Mouse (Mus musculus) limb, embryonic 13.5 days (tissue): ENCODE measurements around the gene Rnf34. TPM values are rescaled to one million over a fixed set of nuclear protein-coding genes. Genes with fewer than 3 reads are reported as not detected.

Experiments used
- ATAC-seq: fragments of 200-750 bp; cut with Nextera tagmentation; 2 replicates; pipeline ENCODE4 v1.8.0; 2017; ENCODE audit warnings: low read depth, moderate number of reproducible peaks, moderate TSS enrichment; ENCODE audit not compliant: low FRiP score
- H3K27ac ChIP-seq: fragments of 300-500 bp; sonication (generic); 2 replicates; pipeline ENCODE4 v1.5.1; 2015; ENCODE audit warnings: inconsistent platforms, mild to moderate bottlenecking, moderate library complexity
- H3K27me3 ChIP-seq: fragments of 300-500 bp; sonication (generic); 2 replicates; pipeline ENCODE4 v1.6.1; 2015; ENCODE audit warnings: mild to moderate bottlenecking, inconsistent platforms
- H3K36me3 ChIP-seq: fragments of 300-500 bp; sonication (generic); 2 replicates; pipeline ENCODE4 v1.6.1; 2015; ENCODE audit warnings: inconsistent platforms, mild to moderate bottlenecking, moderate library complexity
- H3K4me1 ChIP-seq: fragments of 300-500 bp; sonication (generic); 2 replicates; pipeline ENCODE4 v1.6.1; 2015; ENCODE audit warnings: inconsistent platforms
- H3K4me2 ChIP-seq: fragments of 300-500 bp; sonication (generic); replicated peaks from 2 replicates; pipeline ENCODE4 v1.6.1; 2015; ENCODE audit warnings: inconsistent platforms, mild to moderate bottlenecking, moderate library complexity
- H3K4me3 ChIP-seq: fragments of 300-500 bp; sonication (generic); 2 replicates; pipeline ENCODE4 v1.5.1; 2015; ENCODE audit warnings: moderate library complexity, mild to moderate bottlenecking, inconsistent platforms
- H3K9ac ChIP-seq: fragments of 300-500 bp; sonication (generic); 2 replicates; pipeline ENCODE4 v1.6.1; 2015; ENCODE audit warnings: mild to moderate bottlenecking, inconsistent platforms
- H3K9me3 ChIP-seq: fragments of 300-500 bp; sonication (generic); 2 replicates; pipeline ENCODE4 v1.6.1; 2016; ENCODE audit warnings: inconsistent platforms
- WGBS: fragments of 180-500 bp; shearing (Covaris S2); methylation state at CpG from one replicate; pipeline ENCODE4 v1.1.7; 2015; 5-methylcytosine and 5-hydroxymethylcytosine counted together
- polyA plus RNA-seq: library from polyadenylated mRNA; unstranded; fragments of >200 nt; fragmentation: Nextera tagmentation; extraction: Ambion mirVana; gene quantifications from 2 replicates; pipeline ENCODE4 v1.2.1, GENCODE M21; 2015

Gene Rnf34
- polyA plus RNA-seq, 1 experiment from 2014 or later: 42.4 TPM

GRCm38 (mm10) chr5:122876671-122877070, 26.8 kb downstream of the Rnf34 start:
- no peak for ATAC-seq
- Histone ChIP-seq H3K4me3 (no peak overlapping the region), H3K4me2 (no peak overlapping the region), H3K9me3 (no peaks in the 10 kb centered on the region), H3K27me3 (no peaks in the 10 kb centered on the region), H3K27ac (no peak overlapping the region), H3K9ac (no peak overlapping the region), H3K4me1 (no peaks in the 10 kb centered on the region), H3K36me3 (peaks cover 73% of the 10 kb centered on the region)
- 88% methylated on average over 3 of the region's 3 CpGs for WGBS

- ATAC-seq: no peak
- WGBS: 95% methylated on average over 37 of the region's 37 CpGs
- no peak overlapping the region for H3K4me3 ChIP-seq
- H3K36me3 ChIP-seq: peaks cover 67% of the 10 kb centered on the region
- no peaks in the 10 kb centered on the region for H3K9me3 ChIP-seq
- no peak overlapping the region for H3K4me2 ChIP-seq
- H3K27ac ChIP-seq: no peak overlapping the region
- no peak overlapping the region for H3K9ac ChIP-seq
- no peaks in the 10 kb centered on the region; the same call in 1 of the 2 replicates for H3K4me1 ChIP-seq
- H3K27me3 ChIP-seq: no peaks in the 10 kb centered on the region
Measured at GRCm38 (mm10) chr5:122880241-122880980, 30.6 kb downstream of the Rnf34 start.

- H3K27ac ChIP-seq: peak overlapping the region; percentile 15; the same call in 1 of the 2 replicates
- WGBS: 51% methylated on average over 5 of the region's 5 CpGs
- no peak overlapping the region for H3K4me3 ChIP-seq
- H3K36me3 ChIP-seq: peaks cover 62% of the 10 kb centered on the region
- no peak overlapping the region for H3K9ac ChIP-seq
- no peak overlapping the region for H3K4me2 ChIP-seq
- H3K9me3 ChIP-seq: no peaks in the 10 kb centered on the region
- peaks cover 5% of the 10 kb centered on the region; the same call in 1 of the 2 replicates for H3K4me1 ChIP-seq
- H3K27me3 ChIP-seq: no peaks in the 10 kb centered on the region
- ATAC-seq: 0 out of 2 replicates have a peak, but pooled peaks have one; percentile 40
Measured at GRCm38 (mm10) chr5:122881313-122881712, 31.5 kb downstream of the Rnf34 start.

GRCm38 (mm10) chr5:122882256-122883050, 32.6 kb downstream of the Rnf34 start:
- no peak overlapping the region for H3K27ac ChIP-seq
- no peak for ATAC-seq
- peaks cover 52% of the 10 kb centered on the region for H3K36me3 ChIP-seq
- no peak overlapping the region for H3K4me3 ChIP-seq
- no peak overlapping the region for H3K9ac ChIP-seq
- WGBS: 91% methylated on average over 18 of the region's 18 CpGs
- H3K9me3 ChIP-seq: no peaks in the 10 kb centered on the region
- peaks cover 5% of the 10 kb centered on the region; the same call in 1 of the 2 replicates for H3K4me1 ChIP-seq
- H3K27me3 ChIP-seq: no peaks in the 10 kb centered on the region
- no peak overlapping the region for H3K4me2 ChIP-seq

- no peak overlapping the region for H3K4me3 ChIP-seq
- H3K27ac ChIP-seq: no peak overlapping the region
- peaks cover 11% of the 10 kb centered on the region; the same call in 1 of the 2 replicates for H3K4me1 ChIP-seq
- H3K4me2 ChIP-seq: no peak overlapping the region
- H3K9ac ChIP-seq: no peak overlapping the region
- WGBS: 78% methylated on average over 9 of the region's 9 CpGs
- no peak for ATAC-seq
- no peaks in the 10 kb centered on the region for H3K27me3 ChIP-seq
- H3K9me3 ChIP-seq: no peaks in the 10 kb centered on the region
- H3K36me3 ChIP-seq: peaks cover 49% of the 10 kb centered on the region
Measured at GRCm38 (mm10) chr5:122883237-122883636, 33.4 kb downstream of the Rnf34 start.

- H3K27ac ChIP-seq: no peak overlapping the region
- WGBS: 64% methylated on average over 2 of the region's 2 CpGs
- no peaks in the 10 kb centered on the region for H3K9me3 ChIP-seq
- H3K27me3 ChIP-seq: no peaks in the 10 kb centered on the region
- peaks cover 12% of the 10 kb centered on the region; the same call in 1 of the 2 replicates for H3K4me1 ChIP-seq
- no peak for ATAC-seq
- H3K4me3 ChIP-seq: no peak overlapping the region
- H3K36me3 ChIP-seq: peaks cover 50% of the 10 kb centered on the region
- H3K4me2 ChIP-seq: no peak overlapping the region
- no peak overlapping the region for H3K9ac ChIP-seq
Measured at GRCm38 (mm10) chr5:122883652-122884235, 33.9 kb downstream of the Rnf34 start.

GRCm38 (mm10) chr5:122884594-122885348, 34.9 kb downstream of the Rnf34 start:
- no peak for ATAC-seq
- no peak overlapping the region for H3K9ac ChIP-seq
- H3K9me3 ChIP-seq: no peaks in the 10 kb centered on the region
- no peak overlapping the region for H3K27ac ChIP-seq
- WGBS: 78% methylated on average over 7 of the region's 7 CpGs
- peaks cover 40% of the 10 kb centered on the region for H3K36me3 ChIP-seq
- H3K27me3 ChIP-seq: no peaks in the 10 kb centered on the region
- H3K4me3 ChIP-seq: no peak overlapping the region
- no peak overlapping the region for H3K4me2 ChIP-seq
- peaks cover 12% of the 10 kb centered on the region; the same call in 1 of the 2 replicates for H3K4me1 ChIP-seq

GRCm38 (mm10) chr5:122887033-122887432, 37.2 kb downstream of the Rnf34 start:
- Histone ChIP-seq H3K36me3 (peaks cover 20% of the 10 kb centered on the region), H3K4me2 (no peak overlapping the region), H3K4me1 (peaks cover 12% of the 10 kb centered on the region; the same call in 1 of the 2 replicates), H3K9ac (no peak overlapping the region), H3K27me3 (no peaks in the 10 kb centered on the region), H3K9me3 (no peaks in the 10 kb centered on the region), H3K27ac (no peak overlapping the region), H3K4me3 (no peak overlapping the region)
- ATAC-seq: no peak
- WGBS: 88% methylated on average over 9 of the region's 9 CpGs

- H3K27ac ChIP-seq: no peak overlapping the region
- no peak overlapping the region for H3K4me2 ChIP-seq
- no peaks in the 10 kb centered on the region for H3K27me3 ChIP-seq
- H3K9ac ChIP-seq: no peak overlapping the region
- no peak overlapping the region for H3K4me3 ChIP-seq
- ATAC-seq: no peak
- peaks cover 14% of the 10 kb centered on the region for H3K36me3 ChIP-seq
- peaks cover 12% of the 10 kb centered on the region; the same call in 1 of the 2 replicates for H3K4me1 ChIP-seq
- WGBS: 77% methylated on average over 8 of the region's 8 CpGs
- H3K9me3 ChIP-seq: no peaks in the 10 kb centered on the region
Measured at GRCm38 (mm10) chr5:122887926-122888611, 38.2 kb downstream of the Rnf34 start.

GRCm38 (mm10) chr5:122888612-122889214, 38.9 kb downstream of the Rnf34 start:
- Histone ChIP-seq H3K4me2 (no peak overlapping the region), H3K27me3 (no peaks in the 10 kb centered on the region), H3K9ac (0 out of 2 replicates have a peak overlapping the region, but pooled peaks have one; percentile 26), H3K27ac (no peak overlapping the region), H3K36me3 (peaks cover 12% of the 10 kb centered on the region), H3K4me3 (no peak overlapping the region), H3K9me3 (no peaks in the 10 kb centered on the region), H3K4me1 (peaks cover 12% of the 10 kb centered on the region; the same call in 1 of the 2 replicates)
- ATAC-seq: no peak
- 87% methylated on average over 16 of the region's 16 CpGs for WGBS

- Histone ChIP-seq H3K9me3 (no peaks in the 10 kb centered on the region), H3K4me3 (no peak overlapping the region), H3K36me3 (peaks cover 12% of the 10 kb centered on the region), H3K9ac (no peak overlapping the region), H3K4me2 (no peak overlapping the region), H3K4me1 (peaks cover 17% of the 10 kb centered on the region; the same call in 1 of the 2 replicates), H3K27me3 (no peaks in the 10 kb centered on the region), H3K27ac (no peak overlapping the region)
- no peak for ATAC-seq
- WGBS: 38% methylated on average over 2 of the region's 2 CpGs
Measured at GRCm38 (mm10) chr5:122890396-122890795, 40.5 kb downstream of the Rnf34 start.
